Mouse (Mus musculus): ENCODE measurements at regions not wholly inside any gene's neighbourhood (a gene's known extent, or its start where the extent isn't known, plus 50 kb on each side); places are given as distances from the start of the nearest gene placed in this dataset.

DNA sequence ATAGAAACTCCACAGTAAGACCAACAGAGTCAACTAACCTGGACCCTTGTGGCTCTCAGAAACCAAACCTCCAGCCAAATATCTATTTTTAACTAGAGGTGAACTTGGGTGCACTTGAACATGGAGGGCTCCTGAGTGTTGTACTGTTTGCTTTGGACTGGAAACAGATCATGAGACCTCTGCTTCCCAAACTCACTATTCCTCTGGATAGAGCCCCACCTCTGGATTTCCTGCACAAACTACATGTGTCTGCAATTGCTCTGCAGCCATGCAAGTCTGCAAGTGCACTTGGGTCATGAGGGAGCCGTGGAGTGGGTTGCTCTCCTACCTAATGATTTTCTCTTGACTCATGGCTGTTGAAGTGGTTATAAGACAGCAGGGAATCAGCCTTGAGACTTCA lies 759.9 kb upstream of the Fam160b2 start:
- DNase-seq (ENCODE audit: low read depth, low spot score) = no peak

DNA sequence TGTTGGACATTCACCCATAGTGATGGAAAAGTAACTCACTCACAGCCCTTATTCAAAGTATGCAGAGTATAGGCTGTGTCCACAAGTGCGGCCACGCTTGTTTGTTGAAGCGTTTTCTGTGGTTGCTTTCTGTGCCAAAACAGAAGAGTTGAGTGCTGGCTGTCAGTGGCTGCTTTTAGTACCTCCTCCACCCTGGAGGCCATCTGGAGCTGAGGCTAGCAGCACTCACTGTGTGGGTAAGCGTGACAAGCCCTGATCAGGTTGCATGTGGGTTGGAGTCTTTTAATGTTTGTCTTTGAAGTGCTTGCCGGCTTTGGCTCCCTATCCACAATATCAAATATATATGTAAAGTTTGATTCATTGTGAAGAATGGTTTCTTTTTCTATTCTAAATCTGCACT lies 738.6 kb upstream of the Fam160b2 start:
- peak; percentile 46 for DNase-seq (ENCODE audit: low read depth, low spot score)

- no peak for DNase-seq (ENCODE audit: low read depth, low spot score)
These were observed 737.3 kb upstream of the Fam160b2 start for GRCm38 (mm10) chr14:71336906-71337305.

DNA sequence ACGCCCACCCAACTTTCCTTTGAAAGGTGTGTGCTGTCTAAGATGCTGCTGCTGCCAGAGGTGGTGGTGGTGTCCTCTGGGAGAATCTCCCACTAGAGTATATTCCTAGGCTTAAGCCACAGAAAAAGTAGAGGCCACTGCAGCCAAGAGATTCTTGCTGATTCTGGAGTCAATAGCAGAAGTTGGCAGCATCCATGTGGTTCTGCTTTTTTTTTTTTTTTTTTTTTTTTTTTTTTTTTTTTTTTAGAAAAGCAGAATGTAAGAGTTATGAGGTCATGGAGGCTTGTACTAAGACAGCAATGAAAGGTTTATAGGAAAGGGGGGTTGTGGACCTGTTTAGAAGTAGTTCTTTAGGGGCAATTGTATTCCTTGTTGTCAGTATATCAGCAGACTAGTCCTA lies 734.4 kb upstream of the Fam160b2 start:
- DNase-seq (ENCODE audit: low read depth, low spot score) = no peak

- DNase-seq (ENCODE audit: low read depth, low spot score) = no peak
These were observed 730.4 kb upstream of the Fam160b2 start for GRCm38 (mm10) chr14:71329862-71330630.

DNA sequence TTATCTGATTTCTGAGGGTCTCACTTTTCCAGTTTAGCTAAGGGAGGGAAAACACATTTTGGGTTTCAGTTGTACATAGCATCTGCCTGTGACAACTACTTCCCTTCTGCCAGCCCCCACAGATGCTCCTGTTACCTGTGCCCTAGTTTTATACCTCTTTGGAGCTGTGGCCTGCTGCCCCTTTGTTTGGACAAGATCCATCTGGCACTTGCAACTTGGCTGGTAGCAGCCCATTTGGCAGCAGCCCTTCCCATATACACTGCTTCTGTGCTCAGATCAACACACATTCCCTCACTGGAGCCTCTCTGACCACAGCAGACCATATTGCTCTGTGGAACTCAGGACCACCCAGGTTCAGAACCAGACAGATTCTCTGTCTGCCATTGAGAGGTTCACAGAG lies 728.0 kb upstream of the Fam160b2 start:
- DNase-seq (ENCODE audit: low read depth, low spot score) = no peak

DNA sequence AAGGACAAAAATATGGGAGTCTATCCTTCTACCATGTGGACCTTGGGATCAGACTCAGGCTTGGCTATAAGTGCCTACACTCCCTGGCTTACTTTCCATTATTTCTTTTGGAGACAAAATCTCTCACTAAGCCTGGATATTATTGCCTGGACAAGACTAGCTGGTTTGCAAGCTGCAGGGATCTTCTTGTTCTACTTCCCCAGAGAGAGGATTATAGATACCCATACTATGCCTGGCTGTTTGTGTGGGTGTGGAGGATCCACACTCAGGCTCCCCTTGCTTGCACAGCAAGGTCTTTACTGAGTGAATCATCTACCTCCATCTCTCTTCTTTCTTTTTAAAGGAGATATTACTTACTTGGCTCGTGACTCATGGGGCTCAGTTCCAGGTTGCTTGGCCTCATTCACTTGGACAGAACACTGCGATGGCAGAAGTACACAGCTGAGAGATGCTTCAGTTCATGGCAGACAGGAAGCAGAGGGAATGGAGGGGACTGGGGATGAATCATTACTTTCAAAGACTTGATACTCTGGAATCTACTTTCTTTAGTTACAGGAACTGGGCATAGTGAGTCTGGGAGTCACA lies 727.0 kb upstream of the Fam160b2 start:
- DNase-seq (ENCODE audit: low read depth, low spot score) = no peak

- no peak for DNase-seq (ENCODE audit: low read depth, low spot score)
These were observed 715.6 kb upstream of the Fam160b2 start for GRCm38 (mm10) chr14:71315228-71315627.

- DNase-seq (ENCODE audit: low read depth, low spot score) = no peak
These were observed 700.1 kb upstream of the Fam160b2 start for GRCm38 (mm10) chr14:71299755-71300154.

DNA sequence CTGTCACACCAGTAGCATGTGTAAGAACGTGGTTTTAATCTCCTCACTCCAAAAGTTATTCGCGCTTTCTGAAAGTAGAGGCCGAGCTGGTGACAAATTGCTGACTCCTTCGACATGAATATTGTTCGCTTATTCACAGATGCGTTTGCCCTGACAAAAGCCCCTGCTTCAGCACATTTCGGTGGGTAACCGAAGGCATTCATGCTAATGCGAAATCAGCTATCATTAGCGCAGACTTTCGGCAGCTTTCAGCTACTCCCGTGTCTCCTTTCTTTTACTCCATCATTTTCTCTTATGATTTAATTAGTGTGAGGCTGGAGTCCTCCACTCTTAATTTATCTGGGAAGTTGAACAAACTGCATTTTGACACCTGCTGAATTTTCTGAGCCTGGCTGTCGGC lies 681.9 kb upstream of the Fam160b2 start:
- no peak for DNase-seq (ENCODE audit: low read depth, low spot score)

DNA sequence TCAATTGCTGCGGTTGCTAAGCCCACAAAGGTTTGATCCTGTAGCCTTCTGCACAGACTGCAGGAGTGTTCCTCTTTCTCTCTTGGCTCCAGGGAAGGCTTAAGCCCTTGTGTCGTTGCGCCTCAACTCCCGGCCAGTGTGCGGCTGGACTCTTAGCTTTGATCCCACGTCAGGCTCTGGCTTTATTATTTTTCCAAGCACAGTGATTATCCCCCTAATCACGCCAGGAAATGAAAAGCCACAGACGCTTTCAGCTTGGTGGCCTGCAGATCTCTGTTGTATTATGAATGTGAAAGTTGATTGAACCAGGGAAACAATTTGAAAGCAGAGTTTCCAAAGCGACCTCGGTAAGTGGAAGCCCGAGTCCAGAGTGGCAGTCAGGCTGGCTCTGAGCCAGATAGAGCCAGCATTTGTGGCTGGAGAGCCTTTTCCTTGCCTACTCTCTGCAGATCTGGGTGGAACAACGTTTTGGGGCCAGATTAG lies 676.7 kb upstream of the Fam160b2 start:
- no peak for DNase-seq (ENCODE audit: low read depth, low spot score)

GRCm38 (mm10) chr14:71272470-71272869 lies 672.8 kb upstream of the Fam160b2 start:
- no peak for DNase-seq (ENCODE audit: low read depth, low spot score)

DNA sequence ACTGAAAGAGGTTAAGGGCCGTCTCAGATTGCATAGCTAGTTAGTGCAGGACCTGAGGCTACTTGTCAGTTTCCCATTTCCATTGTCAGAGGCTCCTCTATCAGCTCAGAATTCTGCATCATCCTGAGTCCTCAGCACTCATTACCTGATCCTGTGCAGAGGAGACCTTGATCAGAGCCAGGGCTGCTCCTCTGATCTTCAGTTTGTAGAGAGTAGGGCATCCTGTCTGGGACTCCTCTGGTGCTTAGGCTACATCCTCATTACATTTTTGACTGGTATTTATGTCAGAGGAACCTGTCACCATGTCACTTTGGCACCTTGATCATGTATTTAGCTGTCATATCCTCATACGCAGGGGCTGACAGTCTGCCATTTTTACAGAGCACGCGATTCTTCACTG lies 658.0 kb upstream of the Fam160b2 start:
- DNase-seq (ENCODE audit: low read depth, low spot score) = no peak

- no peak for DNase-seq (ENCODE audit: low read depth, low spot score)
These were observed 654.6 kb upstream of the Fam160b2 start for GRCm38 (mm10) chr14:71254207-71254606.

DNA sequence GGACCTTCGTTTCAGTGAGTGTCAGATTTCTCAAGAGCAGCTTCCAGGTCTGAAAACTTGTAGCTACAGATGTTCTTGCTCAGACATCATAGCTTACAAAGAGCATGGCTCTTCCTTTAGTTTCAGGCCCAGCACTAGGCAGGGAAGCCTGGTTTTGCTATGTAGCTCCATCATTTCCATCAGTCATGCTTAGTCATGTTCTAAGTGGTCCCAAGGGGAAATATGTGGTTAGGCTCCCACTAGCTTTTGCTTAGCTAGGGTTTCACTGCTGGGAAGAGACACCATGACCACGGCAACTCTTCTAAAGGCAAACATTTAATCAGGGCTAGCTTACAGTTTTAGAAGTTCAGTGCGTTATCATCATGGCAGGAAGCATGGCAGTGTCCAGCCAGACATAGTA lies 652.5 kb upstream of the Fam160b2 start:
- no peak for DNase-seq (ENCODE audit: low read depth, low spot score)

DNA sequence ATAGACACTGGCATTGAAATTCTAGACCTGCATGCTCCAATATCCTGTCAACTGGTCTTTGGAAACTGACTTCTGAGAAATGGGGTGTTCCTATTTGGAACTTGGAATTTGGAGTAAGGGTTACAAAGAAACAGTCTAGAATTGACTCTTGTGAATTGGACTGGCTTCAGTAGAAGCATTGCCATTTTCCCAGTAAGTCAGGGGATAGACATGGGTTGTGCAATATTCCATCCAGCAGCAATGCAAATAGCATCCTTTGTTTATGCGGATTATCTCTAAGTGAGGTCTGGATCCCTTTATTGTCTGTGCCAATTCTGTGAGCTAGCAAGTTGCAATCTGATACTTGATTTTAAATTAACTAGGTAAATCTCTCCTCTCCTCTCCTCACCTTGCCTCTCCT lies 651.5 kb upstream of the Fam160b2 start:
- no peak for DNase-seq (ENCODE audit: low read depth, low spot score)

- DNase-seq (ENCODE audit: low read depth, low spot score) = no peak
These were observed 649.8 kb upstream of the Fam160b2 start for GRCm38 (mm10) chr14:71249387-71249965.

- DNase-seq (ENCODE audit: low read depth, low spot score) = no peak
These were observed 648.9 kb upstream of the Fam160b2 start for GRCm38 (mm10) chr14:71248534-71248933.

GRCm38 (mm10) chr14:71241655-71242390 lies 642.2 kb upstream of the Fam160b2 start:
- DNase-seq (ENCODE audit: low read depth, low spot score) = peak; percentile 44

DNA sequence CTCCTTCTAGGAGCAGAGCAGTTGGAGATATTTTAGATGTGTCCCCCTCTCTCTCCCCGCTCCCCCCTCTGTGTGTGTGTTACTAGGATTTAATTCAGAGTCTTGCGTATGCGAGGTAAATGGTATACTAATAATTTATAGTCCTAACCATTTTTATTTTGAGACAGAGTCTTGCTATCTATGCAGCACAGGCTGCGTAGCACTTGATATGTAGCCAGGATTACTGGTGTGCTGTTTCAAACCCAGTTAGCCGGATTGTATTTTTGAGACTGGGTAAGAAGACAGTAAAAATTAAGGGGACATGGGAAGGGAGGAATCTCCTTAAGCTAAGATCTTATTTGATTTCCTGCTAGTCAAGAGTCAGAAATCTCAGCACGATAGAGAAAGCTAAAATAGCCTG lies 636.6 kb upstream of the Fam160b2 start:
- no peak for DNase-seq (ENCODE audit: low read depth, low spot score)

DNA sequence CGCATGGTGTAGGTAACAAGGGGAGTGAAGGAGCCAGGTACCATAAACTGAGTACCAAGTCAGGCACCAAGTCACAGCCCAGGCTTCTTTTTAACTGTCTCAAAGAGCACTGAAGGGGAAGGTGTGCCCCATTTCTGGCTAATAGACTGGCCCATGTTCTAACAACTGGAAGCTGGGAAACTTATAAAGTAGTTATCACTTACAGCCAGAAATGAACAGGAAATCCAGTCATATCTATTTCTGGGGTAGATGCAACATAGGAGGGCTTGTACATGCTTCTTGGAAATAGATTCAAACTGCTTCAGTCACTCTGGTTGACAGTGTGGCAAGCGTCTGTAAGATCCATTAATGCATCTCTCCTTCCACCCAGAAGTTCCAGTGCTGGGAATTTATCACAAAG lies 635.3 kb upstream of the Fam160b2 start:
- no peak for DNase-seq (ENCODE audit: low read depth, low spot score)

DNA sequence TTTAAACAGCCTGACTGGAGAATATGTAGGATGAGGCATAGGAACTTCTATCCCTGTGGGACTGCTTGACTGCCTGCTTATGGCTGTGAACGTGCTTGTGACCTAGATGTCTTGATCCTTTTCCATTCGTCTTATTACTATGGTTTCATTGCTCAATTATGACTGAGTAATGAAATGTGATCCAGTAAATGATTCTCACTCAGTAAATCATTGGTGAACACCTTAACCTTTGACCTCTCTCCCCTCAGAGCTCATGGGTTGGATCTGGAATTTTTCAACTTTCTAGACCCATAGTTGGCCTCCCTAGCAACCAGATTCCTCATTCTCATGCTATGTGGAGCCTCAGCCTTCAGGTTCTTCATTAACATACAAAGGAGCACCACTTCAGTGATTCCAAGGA lies 634.6 kb upstream of the Fam160b2 start:
- DNase-seq (ENCODE audit: low read depth, low spot score) = no peak

Measured in mesoderm, embryonic 11.5 days (tissue).